In the genomic region with DNA sequence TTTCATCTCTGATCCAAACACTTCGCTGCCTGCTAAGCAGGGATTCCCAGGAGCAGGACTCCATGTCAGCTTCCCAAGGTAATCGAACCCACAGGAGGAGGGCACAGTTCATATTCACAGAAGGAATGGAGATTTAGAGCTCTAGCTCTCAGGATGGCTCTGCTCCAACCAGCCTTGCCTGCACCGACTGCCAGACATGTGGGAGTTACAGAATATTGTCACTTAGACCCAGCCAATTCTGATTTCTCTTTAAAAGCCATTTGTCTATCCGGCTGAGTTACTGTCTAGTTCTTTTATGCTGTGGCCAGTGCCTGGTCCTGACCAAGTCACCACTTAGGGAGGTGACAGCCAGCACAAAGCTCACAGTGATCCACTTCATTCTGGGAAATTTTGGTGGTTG, we compare ENCODE assay signal across 8 mouse cellular contexts. TPM values are rescaled to one million over a fixed set of nuclear protein-coding genes. Genes with fewer than 3 reads are reported as not detected.
DNase-seq lines count a peak whose midpoint lies in the region; ATAC-seq and TF ChIP-seq lines count a peak whose summit lies in the region.

No protein-coding gene starts in this region.

- WGBS in embryonic facial prominence, embryonic 14.5 days = 38% methylated on average over 4 of the region's 4 CpGs
- 26% methylated on average over 4 of the region's 4 CpGs for WGBS in hindbrain, postnatal 0 days
- WGBS in liver, embryonic 12.5 days (ENCODE audit: insufficient replicate concordance) = 30% methylated on average over 4 of the region's 4 CpGs
- 33% methylated on average over 4 of the region's 4 CpGs for WGBS in stomach, embryonic 15.5 days

- no peak overlapping the region for H3K9ac ChIP-seq in embryonic facial prominence, embryonic 14.5 days (ENCODE audit: low read depth, low read length)
- H3K9ac ChIP-seq in hindbrain, postnatal 0 days (replicated peaks; ENCODE audit: low read length) = no peak overlapping the region; the same call in 1 of the 2 replicates
- H3K9ac ChIP-seq in liver, embryonic 12.5 days = peak overlapping the region; percentile 95
- peak overlapping the region; percentile 12; the same call in 1 of the 2 replicates for H3K9ac ChIP-seq in stomach, embryonic 15.5 days

- H3K36me3 ChIP-seq in embryonic facial prominence, embryonic 14.5 days (ENCODE audit: control insufficient read depth, insufficient read depth, low read length) = no peaks in the 10 kb centered on the region
- H3K36me3 ChIP-seq in hindbrain, postnatal 0 days (ENCODE audit: insufficient read depth, low read length) = no peaks in the 10 kb centered on the region
- H3K36me3 ChIP-seq in liver, embryonic 12.5 days = peaks cover 48% of the 10 kb centered on the region
- H3K36me3 ChIP-seq in stomach, embryonic 15.5 days = no peaks in the 10 kb centered on the region

- H3K27ac ChIP-seq in left cerebral cortex, adult 2 months = no peak overlapping the region
- no peak overlapping the region for H3K27ac ChIP-seq in embryonic facial prominence, embryonic 14.5 days (replicated peaks; ENCODE audit: low read depth, low read length)
- H3K27ac ChIP-seq in hindbrain, postnatal 0 days = no peak overlapping the region
- H3K27ac ChIP-seq in liver, embryonic 12.5 days = peak overlapping the region; percentile 99
- H3K27ac ChIP-seq in stomach, embryonic 15.5 days = no peak overlapping the region

- H3K9me3 ChIP-seq in embryonic facial prominence, embryonic 14.5 days (ENCODE audit: control insufficient read depth, low read length) = no peaks in the 10 kb centered on the region
- no peaks in the 10 kb centered on the region for H3K9me3 ChIP-seq in hindbrain, postnatal 0 days (ENCODE audit: low read length)
- no peaks in the 10 kb centered on the region for H3K9me3 ChIP-seq in liver, embryonic 12.5 days (replicated peaks)
- no peaks in the 10 kb centered on the region for H3K9me3 ChIP-seq in stomach, embryonic 15.5 days

- peaks cover 4% of the 10 kb centered on the region; the same call in 1 of the 2 replicates for H3K4me1 ChIP-seq in embryonic facial prominence, embryonic 14.5 days (ENCODE audit: control insufficient read depth, insufficient read depth, low read length)
- H3K4me1 ChIP-seq in hindbrain, postnatal 0 days (ENCODE audit: insufficient read depth, low read length) = peaks cover 7% of the 10 kb centered on the region
- peaks cover 86% of the 10 kb centered on the region for H3K4me1 ChIP-seq in liver, embryonic 12.5 days
- H3K4me1 ChIP-seq in stomach, embryonic 15.5 days = peaks cover 23% of the 10 kb centered on the region

- no peaks in the 10 kb centered on the region for H3K27me3 ChIP-seq in embryonic facial prominence, embryonic 14.5 days (replicated peaks; ENCODE audit: control insufficient read depth, insufficient read depth, low read length)
- H3K27me3 ChIP-seq in hindbrain, postnatal 0 days (ENCODE audit: insufficient read depth, low read length) = no peaks in the 10 kb centered on the region
- H3K27me3 ChIP-seq in liver, embryonic 12.5 days (replicated peaks) = no peaks in the 10 kb centered on the region
- H3K27me3 ChIP-seq in stomach, embryonic 15.5 days (replicated peaks) = no peaks in the 10 kb centered on the region

- ATAC-seq in embryonic facial prominence, embryonic 14.5 days (ENCODE audit: low read depth) = no peak
- no peak for ATAC-seq in hindbrain, postnatal 0 days
- no peak for ATAC-seq in liver, embryonic 12.5 days
- ATAC-seq in stomach, embryonic 15.5 days (ENCODE audit: insufficient read depth, low FRiP score, low read depth) = no peak

- intact Hi-C loops in left cerebral cortex, adult 2 months (cut with DNase I) = no loop called here
- intact Hi-C loops in left cerebral cortex, postnatal 4 days (cut with DNase I) = no loop called here

- peak overlapping the region; percentile 69 for H3K4me3 ChIP-seq in left cerebral cortex, adult 2 months
- peak overlapping the region; percentile 69 for H3K4me3 ChIP-seq in embryonic facial prominence, embryonic 14.5 days (ENCODE audit: low read depth, low read length)
- H3K4me3 ChIP-seq in hindbrain, postnatal 0 days (ENCODE audit: low read length) = peak overlapping the region; percentile 78
- peak overlapping the region; percentile 74 for H3K4me3 ChIP-seq in liver, embryonic 12.5 days
- peak overlapping the region; percentile 83 for H3K4me3 ChIP-seq in stomach, embryonic 15.5 days (replicated peaks)

- peak overlapping the region; percentile 86 for H3K4me2 ChIP-seq in embryonic facial prominence, embryonic 14.5 days (ENCODE audit: low read depth, low read length)
- peak overlapping the region; percentile 94 for H3K4me2 ChIP-seq in hindbrain, postnatal 0 days (ENCODE audit: low read depth, low read length)
- H3K4me2 ChIP-seq in liver, embryonic 12.5 days = peak overlapping the region; percentile 82
- H3K4me2 ChIP-seq in stomach, embryonic 15.5 days = peak overlapping the region; percentile 93

- no peak for DNase-seq in left cerebral cortex, adult 2 months (ENCODE audit: extremely low spot score in 1 of 2, low spot score in 2 of 2)
- no peak for DNase-seq in left cerebral cortex, postnatal 4 days
- DNase-seq in embryonic facial prominence, embryonic 14.5 days (ENCODE audit: low spot score) = no peak
- DNase-seq in hindbrain, postnatal 0 days (ENCODE audit: low spot score) = no peak
- no peak for DNase-seq in thymus, postnatal 25 days
- no peak for DNase-seq in ovary, postnatal 14 days (ENCODE audit: low spot score)

- no peak for TF ChIP-seq CTCF in left cerebral cortex, adult 2 months (IDR thresholded peaks at IDR 0.05)
- no peak for TF ChIP-seq CTCF in hindbrain, postnatal 0 days (IDR thresholded peaks at IDR 0.05; ENCODE audit: low read depth)

RNA-seq across cellular contexts. Expression of gene Abcb10, which starts 1.2 kb away (rescaled TPM):
- 10 to 100 TPM; 16.3 to 16.5 TPM for total RNA-seq in left cerebral cortex, adult 2 months (2021)
- 10 to 100 TPM; 22.7 to 23.0 TPM for total RNA-seq in left cerebral cortex, postnatal 4 days (2021)
- 15.8 and 16.7 TPM in 2 replicates for polyA plus RNA-seq in embryonic facial prominence, embryonic 14.5 days (2014; fragmentation: Nextera tagmentation; extraction: Ambion mirVana)
- 39.0 and 43.2 TPM in 2 replicates for total RNA-seq in hindbrain, postnatal 0 days (2014; rRNA removed)
- 12.4 and 13.4 TPM in 2 replicates for polyA plus RNA-seq in hindbrain, postnatal 0 days (2015; fragmentation: Nextera tagmentation; extraction: Ambion mirVana)
- polyA plus RNA-seq in liver, embryonic 12.5 days (2016; fragmentation: Nextera tagmentation; extraction: Ambion mirVana) = 191 and 196 TPM in 2 replicates
- polyA plus RNA-seq in stomach, embryonic 15.5 days (2015; fragmentation: Nextera tagmentation; extraction: Ambion mirVana) = 24.9 and 30.6 TPM in 2 replicates

RNA-seq across cellular contexts. Expression of gene Nup133, which starts 32.6 kb away (rescaled TPM):
- total RNA-seq in left cerebral cortex, adult 2 months (2021) = 10 to 100 TPM; 22.6 to 25.6 TPM
- 10 to 100 TPM; 27.6 to 28.9 TPM for total RNA-seq in left cerebral cortex, postnatal 4 days (2021)
- polyA plus RNA-seq in embryonic facial prominence, embryonic 14.5 days (2014; fragmentation: Nextera tagmentation; extraction: Ambion mirVana) = 30.4 and 31.8 TPM in 2 replicates
- total RNA-seq in hindbrain, postnatal 0 days (2014; rRNA removed) = 23.0 and 36.3 TPM in 2 replicates
- polyA plus RNA-seq in hindbrain, postnatal 0 days (2015; fragmentation: Nextera tagmentation; extraction: Ambion mirVana) = 15.4 and 21.0 TPM in 2 replicates
- 35.8 and 36.9 TPM in 2 replicates for polyA plus RNA-seq in liver, embryonic 12.5 days (2016; fragmentation: Nextera tagmentation; extraction: Ambion mirVana)
- polyA plus RNA-seq in stomach, embryonic 15.5 days (2015; fragmentation: Nextera tagmentation; extraction: Ambion mirVana) = 23.3 and 32.8 TPM in 2 replicates

RNA-seq across cellular contexts. Expression of gene Taf5l, which starts 39.5 kb away (rescaled TPM):
- 10 to 100 TPM; 22.8 to 24.2 TPM for total RNA-seq in left cerebral cortex, adult 2 months (2021)
- total RNA-seq in left cerebral cortex, postnatal 4 days (2021) = 10 to 100 TPM; 27.8 to 29.4 TPM
- 36.1 and 42.2 TPM in 2 replicates for polyA plus RNA-seq in embryonic facial prominence, embryonic 14.5 days (2014; fragmentation: Nextera tagmentation; extraction: Ambion mirVana)
- 37.3 and 42.0 TPM in 2 replicates for total RNA-seq in hindbrain, postnatal 0 days (2014; rRNA removed)
- 20.6 and 21.7 TPM in 2 replicates for polyA plus RNA-seq in hindbrain, postnatal 0 days (2015; fragmentation: Nextera tagmentation; extraction: Ambion mirVana)
- 47.2 and 48.0 TPM in 2 replicates for polyA plus RNA-seq in liver, embryonic 12.5 days (2016; fragmentation: Nextera tagmentation; extraction: Ambion mirVana)
- 40.6 and 41.0 TPM in 2 replicates for polyA plus RNA-seq in stomach, embryonic 15.5 days (2015; fragmentation: Nextera tagmentation; extraction: Ambion mirVana)

RNA-seq across cellular contexts. Expression of gene Urb2, which starts 39.6 kb away (rescaled TPM):
- total RNA-seq in left cerebral cortex, adult 2 months (2021) = 10 to 100 TPM; 11.4 to 13.0 TPM
- 10 to 100 TPM; 14.9 to 16.2 TPM for total RNA-seq in left cerebral cortex, postnatal 4 days (2021)
- 5.6 and 5.8 TPM in 2 replicates for polyA plus RNA-seq in embryonic facial prominence, embryonic 14.5 days (2014; fragmentation: Nextera tagmentation; extraction: Ambion mirVana)
- 9.7 and 13.5 TPM in 2 replicates for total RNA-seq in hindbrain, postnatal 0 days (2014; rRNA removed)
- polyA plus RNA-seq in hindbrain, postnatal 0 days (2015; fragmentation: Nextera tagmentation; extraction: Ambion mirVana) = 1.5 and 1.7 TPM in 2 replicates
- polyA plus RNA-seq in liver, embryonic 12.5 days (2016; fragmentation: Nextera tagmentation; extraction: Ambion mirVana) = 5.9 and 7.2 TPM in 2 replicates
- polyA plus RNA-seq in stomach, embryonic 15.5 days (2015; fragmentation: Nextera tagmentation; extraction: Ambion mirVana) = 3.6 and 4.5 TPM in 2 replicates

Comparison
In these comparisons a context has a peak if more than half of its experiments do, and no peak if none do; other contexts are left out.
1. H3K9ac ChIP-seq: peak in liver, embryonic 12.5 days (single experiment) and stomach, embryonic 15.5 days (single experiment); none in embryonic facial prominence, embryonic 14.5 days (single experiment) and hindbrain, postnatal 0 days (single experiment).
2. Peak in every context shown above with its lines, with median percentiles within 50 percentile points of each other: H3K4me3 ChIP-seq and H3K4me2 ChIP-seq.